Mouse (Mus musculus) forebrain, embryonic 11.5 days (tissue): ENCODE data around the gene Gm20767. TPM values are rescaled to one million over a fixed set of nuclear protein-coding genes. Genes with fewer than 3 reads are reported as not detected.
A peak's percentile ranks its signal among the peaks of the same experiment; 100 is the strongest.
"Not testable (repeated sequence)": the region's sequence is repeated elsewhere in the genome, so short reads cannot be mapped to it uniquely, and the experiment has no call there.

Experiments
- ATAC-seq: fragments of 200-750 bp; cut with Nextera tagmentation; replicated peaks from 2 replicates; pipeline ENCODE4 v1.8.0; 2017; ENCODE audit warnings: moderate TSS enrichment; ENCODE audit not compliant: low FRiP score
- DNase-seq: peaks from one replicate; pipeline ENCODE4 v3.0.0-alpha.2; 2017; ENCODE audit warnings: low spot score
- H3K27ac ChIP-seq: fragments of 300-500 bp; sonication (generic); 2 replicates; pipeline ENCODE4 v1.5.1; 2014; ENCODE audit warnings: low read depth, low read length
- H3K27me3 ChIP-seq: fragments of 300-500 bp; sonication (generic); 2 replicates; pipeline ENCODE4 v1.6.1; 2014; ENCODE audit warnings: mild to moderate bottlenecking, low read length, mixed read lengths; ENCODE audit not compliant: control insufficient read depth, insufficient read depth
- H3K36me3 ChIP-seq: fragments of 300-500 bp; sonication (generic); 2 replicates; pipeline ENCODE4 v1.6.1; 2014; ENCODE audit warnings: mild to moderate bottlenecking, low read length, moderate library complexity, mixed read lengths; ENCODE audit not compliant: control insufficient read depth, insufficient read depth
- H3K4me1 ChIP-seq: fragments of 300-500 bp; sonication (generic); replicated peaks from 2 replicates; pipeline ENCODE4 v1.6.1; 2014; ENCODE audit warnings: low read length, mixed read lengths; ENCODE audit not compliant: control insufficient read depth, insufficient read depth
- H3K4me2 ChIP-seq: fragments of 300-500 bp; sonication (generic); 2 replicates; pipeline ENCODE4 v1.6.1; 2014; ENCODE audit warnings: low read depth, mild to moderate bottlenecking, low read length, moderate library complexity, mixed read lengths; ENCODE audit not compliant: severe bottlenecking
- H3K4me3 ChIP-seq: fragments of 300-500 bp; sonication (generic); 2 replicates; pipeline ENCODE4 v1.5.1; 2014; ENCODE audit warnings: low read depth, low read length
- H3K9ac ChIP-seq: fragments of 300-500 bp; sonication (generic); 2 replicates; pipeline ENCODE4 v1.6.1; 2014; ENCODE audit warnings: low read length
- H3K9me3 ChIP-seq: fragments of 300-500 bp; sonication (generic); 2 replicates; pipeline ENCODE4 v1.6.1; 2016; ENCODE audit warnings: low read length, mixed read lengths; ENCODE audit not compliant: control insufficient read depth
- WGBS: fragments of 180-500 bp; shearing (Covaris S2); extraction: QIAGEN DNeasy Blood & Tissue Kit; methylation state at CpG from one replicate; pipeline ENCODE4 v1.1.7; 2014; 5-methylcytosine and 5-hydroxymethylcytosine counted together
- polyA plus RNA-seq: library from polyadenylated mRNA; unstranded; fragments of >200 nt; fragmentation: Nextera tagmentation; extraction: Ambion mirVana; gene quantifications from 2 replicates; pipeline ENCODE4 v1.2.1, GENCODE M21; 2014

Gm20767 gene
- polyA plus RNA-seq = not detected in 2 replicates

DNA sequence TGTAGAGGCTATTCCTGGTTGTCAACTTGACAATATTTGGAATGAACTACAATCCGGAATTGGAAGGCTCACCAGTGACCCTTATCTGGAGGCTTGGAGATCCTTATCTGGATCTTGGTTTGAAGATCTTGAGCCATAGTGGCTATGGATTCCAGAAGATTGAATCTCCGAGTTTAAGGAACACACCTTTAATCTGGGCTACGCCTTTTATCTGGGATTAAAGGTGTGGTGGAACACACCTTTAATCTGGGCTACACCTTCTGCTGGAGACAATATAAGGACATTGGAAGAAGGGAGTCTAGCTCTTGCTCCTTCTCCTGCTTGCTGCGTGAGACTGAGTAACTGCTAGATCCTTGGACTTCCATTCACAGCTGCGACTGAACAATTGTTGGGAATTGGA is at the start of gene Gm20767:
Gene Gm20767, plus strand, starts transcription at position 301 of the 400 bp plus-strand sequence.
- not testable (repeated sequence) for ATAC-seq
- 97% methylated on average over 2 of the region's 5 CpGs for WGBS

DNA sequence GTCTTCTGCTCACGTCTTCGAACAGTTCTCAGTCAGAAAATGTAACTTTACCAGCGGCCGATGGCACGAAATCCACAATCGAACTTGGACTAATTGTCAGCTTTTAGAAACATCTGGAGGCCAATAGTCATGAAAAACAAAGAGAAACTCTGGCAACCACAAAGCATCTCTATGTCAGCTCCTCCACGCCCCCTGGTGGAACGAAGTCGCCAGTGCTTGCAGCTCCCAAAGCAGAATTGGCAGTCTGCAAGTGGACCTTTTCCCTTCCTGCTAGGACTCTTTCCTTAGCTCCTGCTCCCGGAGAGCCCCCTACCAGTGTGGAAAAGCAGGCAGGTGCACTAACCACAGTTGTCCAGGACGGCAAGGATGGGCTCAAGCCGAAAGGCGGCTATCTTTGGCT is 47.1 kb upstream of the Gm20767 start:
- not testable (repeated sequence) for H3K36me3 ChIP-seq, H3K4me3 ChIP-seq, H3K27me3 ChIP-seq, DNase-seq, H3K4me2 ChIP-seq, H3K27ac ChIP-seq, H3K9ac ChIP-seq, H3K4me1 ChIP-seq, H3K9me3 ChIP-seq
- peak; percentile 25; the same call in 1 of the 2 replicates for ATAC-seq
- no CpG with 5 or more reads among the region's 13 CpGs for WGBS

More for the DNA sequence above, at the start of gene Gm20767:
- not testable (repeated sequence) for H3K36me3 ChIP-seq, H3K9me3 ChIP-seq, H3K9ac ChIP-seq, H3K4me3 ChIP-seq, DNase-seq, H3K27ac ChIP-seq, H3K4me1 ChIP-seq, H3K4me2 ChIP-seq, H3K27me3 ChIP-seq

- H3K27ac ChIP-seq, H3K4me3 ChIP-seq, H3K9ac ChIP-seq, H3K4me1 ChIP-seq, H3K9me3 ChIP-seq, H3K36me3 ChIP-seq, H3K27me3 ChIP-seq: not testable (repeated sequence)
- under 1% methylated on average over 25 of the region's 38 CpGs for WGBS
- DNase-seq (peak; percentile 40), ATAC-seq (peak; percentile 81)
- peak overlapping the region; percentile 24; the same call in 1 of the 2 replicates for H3K4me2 ChIP-seq
These were observed 43.7 kb upstream of the Gm20767 start for GRCm38 (mm10) chr13:120096241-120096937.

DNA sequence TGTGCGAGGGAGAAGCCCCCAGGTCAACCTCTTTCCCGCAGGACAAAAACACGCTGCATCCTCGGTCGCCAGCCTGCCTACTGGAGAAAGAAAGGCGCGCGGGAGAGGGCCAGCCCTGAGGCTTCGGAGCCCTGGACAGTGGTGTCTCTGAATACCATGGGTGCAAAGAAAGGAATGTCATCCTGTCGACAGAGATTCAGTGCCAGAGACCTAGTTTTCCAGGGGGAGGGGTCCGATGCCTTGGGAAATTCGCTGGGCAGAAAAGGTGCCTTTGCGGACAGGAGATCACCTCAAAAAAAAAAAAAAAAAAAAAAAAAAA is 43.1 kb upstream of the Gm20767 start:
- ATAC-seq = peak; percentile 18; the same call in 1 of the 2 replicates
- not testable (repeated sequence) for H3K4me2 ChIP-seq, H3K9me3 ChIP-seq, H3K27ac ChIP-seq, H3K27me3 ChIP-seq, H3K9ac ChIP-seq, DNase-seq, H3K4me1 ChIP-seq, H3K4me3 ChIP-seq, H3K36me3 ChIP-seq
- 0% methylated on average over 5 of the region's 13 CpGs for WGBS

- not testable (repeated sequence) for H3K4me1 ChIP-seq, H3K27me3 ChIP-seq, H3K4me2 ChIP-seq, H3K9me3 ChIP-seq, H3K4me3 ChIP-seq, ATAC-seq, DNase-seq, H3K36me3 ChIP-seq, H3K9ac ChIP-seq, H3K27ac ChIP-seq
- no CpG with 5 or more reads among the region's 5 CpGs for WGBS
These were observed 40.7 kb upstream of the Gm20767 start for GRCm38 (mm10) chr13:120099327-120099726.

- H3K27me3 ChIP-seq, H3K27ac ChIP-seq, ATAC-seq, DNase-seq, H3K36me3 ChIP-seq, H3K4me3 ChIP-seq, H3K9me3 ChIP-seq, H3K9ac ChIP-seq, H3K4me2 ChIP-seq, H3K4me1 ChIP-seq: not testable (repeated sequence)
- no CpG with 5 or more reads among the region's 5 CpGs for WGBS
These were observed 33.5 kb upstream of the Gm20767 start for GRCm38 (mm10) chr13:120106504-120106903.

DNA sequence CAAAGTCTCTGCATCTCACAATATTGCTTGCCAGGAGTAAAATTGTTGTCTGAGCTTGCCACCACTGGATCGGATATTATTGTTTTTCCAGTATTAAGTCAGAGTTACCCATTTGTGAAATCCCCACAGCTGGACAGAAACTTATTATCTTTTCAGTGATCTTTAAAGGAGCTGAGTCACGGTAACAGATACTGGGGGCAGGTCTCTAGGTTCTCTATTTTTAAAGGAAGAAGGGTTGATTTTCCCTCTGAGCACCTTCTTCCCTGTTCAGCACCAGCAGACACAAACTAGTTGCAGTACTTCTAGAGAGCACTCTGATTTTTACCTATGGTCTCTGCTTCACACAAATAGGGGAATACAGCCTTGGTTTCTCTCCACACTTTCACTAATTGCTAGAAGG is 33.0 kb upstream of the Gm20767 start:
- not testable (repeated sequence) for ATAC-seq

DNA sequence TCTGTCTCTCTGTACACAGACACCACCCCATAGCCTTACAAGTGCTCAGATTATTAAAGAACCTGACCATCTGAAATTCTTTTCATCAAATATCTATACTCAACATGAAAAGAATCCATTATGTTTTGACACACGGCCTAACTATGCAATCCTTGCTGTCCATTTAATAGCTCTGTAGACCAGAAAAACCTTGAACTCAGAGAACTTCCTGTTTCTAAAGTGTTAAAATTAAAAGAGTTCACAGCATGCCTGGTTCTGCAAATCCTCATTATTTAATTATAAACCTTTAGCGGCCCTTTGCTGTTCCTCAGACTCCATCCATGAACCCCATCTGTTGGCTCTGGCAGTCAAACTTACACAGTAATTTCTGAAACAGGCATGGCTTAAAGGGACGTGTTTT is 2.3 kb downstream of the Gm20767 start:
- H3K36me3 ChIP-seq, H3K4me1 ChIP-seq, H3K27me3 ChIP-seq, DNase-seq, H3K4me3 ChIP-seq, ATAC-seq, H3K9me3 ChIP-seq, H3K4me2 ChIP-seq, H3K27ac ChIP-seq, H3K9ac ChIP-seq: not testable (repeated sequence)
- WGBS = 78% methylated on average over 2 of the region's 3 CpGs

More for the DNA sequence above, 33.0 kb upstream of the Gm20767 start:
- 92% methylated on average over 2 of the region's 2 CpGs for WGBS
- H3K9me3 ChIP-seq, H3K27me3 ChIP-seq, H3K27ac ChIP-seq, H3K4me1 ChIP-seq, H3K9ac ChIP-seq, H3K4me2 ChIP-seq, H3K36me3 ChIP-seq, H3K4me3 ChIP-seq, DNase-seq: not testable (repeated sequence)
